Mouse (Mus musculus) G1E (cell line): Measurements from ENCODE around the gene Klf16.

Experiments
- CTCF ChIP-seq: IDR thresholded peaks from 2 replicates; pipeline ENCODE4 v1.5.1; 2012; ENCODE audit warnings: low read depth, low read length, inconsistent platforms, mixed read lengths
- GATA1 ChIP-seq: IDR thresholded peaks from 2 replicates; pipeline ENCODE4 v1.6.1; 2012; ENCODE audit warnings: borderline replicate concordance, low read length, inconsistent platforms, mixed read lengths
- GATA2 ChIP-seq: IDR thresholded peaks from 2 replicates; pipeline ENCODE4 v1.6.1; 2012; ENCODE audit warnings: low read depth, low read length, inconsistent platforms, borderline replicate concordance
- POLR2AphosphoS5 ChIP-seq: IDR thresholded peaks from 2 replicates; pipeline ENCODE4 v1.6.1; 2012; ENCODE audit warnings: low read depth, low read length, inconsistent platforms; ENCODE audit not compliant: insufficient replicate concordance
- TAL1 ChIP-seq: conservative IDR thresholded peaks from 2 replicates; pipeline ENCODE4 v1.6.1; 2012; ENCODE audit warnings: low read depth, low read length, inconsistent platforms, mixed read lengths

- TF ChIP-seq CTCF (no peak), GATA1 (no peak), POLR2AphosphoS5 (no peak), GATA2 (no peak), TAL1 (no peak)
Observed at GRCm38 (mm10) chr10:80625764-80626163, 48.6 kb upstream of the Klf16 start.
